In the genomic region with DNA sequence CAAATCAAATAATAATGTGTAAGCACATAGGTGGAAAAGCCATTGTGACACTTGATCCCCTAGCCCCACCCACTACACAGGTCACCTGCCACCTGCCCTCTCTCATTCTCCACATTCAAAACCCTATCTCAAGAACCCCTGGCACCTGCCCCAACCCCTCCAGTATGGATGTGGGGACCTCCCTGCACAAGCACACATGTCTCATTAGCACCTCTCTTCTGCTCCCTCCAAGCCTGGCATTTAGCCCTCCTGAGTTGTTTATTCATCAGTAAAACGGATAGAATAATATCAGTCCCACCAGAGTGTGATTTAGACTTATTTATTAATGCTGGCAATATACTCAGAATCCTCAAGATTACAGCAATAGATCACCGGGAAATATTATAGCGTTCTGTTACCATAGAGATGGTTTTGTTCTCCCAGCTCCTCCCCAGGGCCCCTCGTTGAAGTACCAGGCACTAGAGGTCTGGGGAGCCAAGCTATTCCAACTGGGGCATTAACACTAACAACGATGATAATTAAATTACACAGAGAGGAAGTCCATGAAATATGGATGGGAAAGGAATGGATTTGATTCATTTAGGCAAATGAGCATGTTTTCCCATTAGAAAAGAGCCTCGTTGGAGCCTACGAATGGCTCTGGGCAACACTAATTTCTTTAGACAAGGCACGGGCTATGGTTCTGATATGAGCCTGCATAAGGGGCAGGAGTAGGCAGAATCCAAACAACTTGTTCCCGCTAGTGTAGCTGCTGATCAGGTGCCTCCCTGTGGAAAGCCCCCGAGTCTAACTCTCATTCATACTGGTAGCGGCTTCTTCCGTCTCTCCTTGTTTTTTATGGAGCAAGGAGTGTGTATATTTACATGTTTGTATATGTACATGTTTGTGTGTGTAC, we compare ENCODE assay signal across 19 mouse cellular contexts.
DNase-seq lines count a peak whose midpoint lies in the region; ATAC-seq lines count a peak whose summit lies in the region.
"Had no signal": no experiment of that assay in that cellular context is flagged by ENCODE, and none has a peak within 500 bp of the region (broad histone marks: within the 10 kb centered on the region; RNA-seq: fewer than 3 reads in every experiment).

No protein-coding gene starts in this region.

- H3K9me3 ChIP-seq in midbrain, embryonic 12.5 days, result no peaks in the 10 kb centered on the region
- H3K9me3 ChIP-seq in midbrain, embryonic 11.5 days (ENCODE audit: control insufficient read depth, low read length), result no peaks in the 10 kb centered on the region
- no peaks in the 10 kb centered on the region for H3K9me3 ChIP-seq in forebrain, embryonic 16.5 days (ENCODE audit: control insufficient read depth, low read length)
- H3K9me3 ChIP-seq in midbrain, embryonic 15.5 days, result no peaks in the 10 kb centered on the region
- H3K9me3 ChIP-seq: limb, embryonic 12.5 days; liver, embryonic 13.5 days had no signal

- H3K4me1 ChIP-seq in midbrain, embryonic 12.5 days, result no peaks in the 10 kb centered on the region
- no peaks in the 10 kb centered on the region for H3K4me1 ChIP-seq in midbrain, embryonic 11.5 days (ENCODE audit: control insufficient read depth, insufficient read depth, low read length)
- H3K4me1 ChIP-seq in forebrain, embryonic 16.5 days (replicated peaks; ENCODE audit: control insufficient read depth, insufficient read depth, low read length), result peaks cover 6% of the 10 kb centered on the region
- H3K4me1 ChIP-seq in midbrain, embryonic 15.5 days, result peaks cover 9% of the 10 kb centered on the region
- H3K4me1 ChIP-seq: limb, embryonic 12.5 days had no signal

- H3K36me3 ChIP-seq in midbrain, embryonic 12.5 days, result no peaks in the 10 kb centered on the region
- H3K36me3 ChIP-seq in midbrain, embryonic 11.5 days (ENCODE audit: control insufficient read depth, insufficient read depth, low read length), result no peaks in the 10 kb centered on the region
- no peaks in the 10 kb centered on the region for H3K36me3 ChIP-seq in forebrain, embryonic 16.5 days (ENCODE audit: control insufficient read depth, insufficient read depth)
- H3K36me3 ChIP-seq in midbrain, embryonic 15.5 days (replicated peaks), result no peaks in the 10 kb centered on the region
- H3K36me3 ChIP-seq: heart, embryonic 13.5 days; limb, embryonic 12.5 days; liver, embryonic 13.5 days had no signal

- no peak overlapping the region for H3K27ac ChIP-seq in midbrain, embryonic 12.5 days (replicated peaks)
- H3K27ac ChIP-seq in midbrain, embryonic 11.5 days (ENCODE audit: low read depth, low read length), result no peak overlapping the region
- no peak overlapping the region for H3K27ac ChIP-seq in forebrain, embryonic 16.5 days (ENCODE audit: low read length)
- H3K27ac ChIP-seq in midbrain, embryonic 15.5 days, result peak overlapping the region; percentile 25; the same call in 1 of the 2 replicates
- H3K27ac ChIP-seq: heart, embryonic 13.5 days; limb, embryonic 12.5 days; liver, embryonic 13.5 days had no signal

- no peaks in the 10 kb centered on the region for H3K27me3 ChIP-seq in midbrain, embryonic 12.5 days
- no peaks in the 10 kb centered on the region for H3K27me3 ChIP-seq in midbrain, embryonic 11.5 days (ENCODE audit: control insufficient read depth, insufficient read depth, low read length)
- no peaks in the 10 kb centered on the region for H3K27me3 ChIP-seq in forebrain, embryonic 16.5 days (replicated peaks; ENCODE audit: control insufficient read depth, insufficient read depth, low read length)
- H3K27me3 ChIP-seq in midbrain, embryonic 15.5 days (replicated peaks), result no peaks in the 10 kb centered on the region
- H3K27me3 ChIP-seq: heart, embryonic 13.5 days; limb, embryonic 12.5 days; liver, embryonic 13.5 days had no signal

- no peak overlapping the region for H3K4me3 ChIP-seq in midbrain, embryonic 12.5 days
- H3K4me3 ChIP-seq in midbrain, embryonic 11.5 days (ENCODE audit: low read depth, low read length), result no peak overlapping the region
- no peak overlapping the region for H3K4me3 ChIP-seq in forebrain, embryonic 16.5 days (replicated peaks; ENCODE audit: low read length)
- no peak overlapping the region for H3K4me3 ChIP-seq in midbrain, embryonic 15.5 days
- H3K4me3 ChIP-seq: erythroblast, embryonic 14.5 days; heart, embryonic 13.5 days; limb, embryonic 12.5 days; liver, embryonic 13.5 days; myocyte had no signal

- no peak overlapping the region for H3K9ac ChIP-seq in midbrain, embryonic 12.5 days (replicated peaks)
- H3K9ac ChIP-seq in midbrain, embryonic 11.5 days (ENCODE audit: low read length), result no peak overlapping the region
- H3K9ac ChIP-seq in forebrain, embryonic 16.5 days (replicated peaks; ENCODE audit: low read depth, low read length), result no peak overlapping the region
- no peak overlapping the region for H3K9ac ChIP-seq in midbrain, embryonic 15.5 days
- H3K9ac ChIP-seq: heart, embryonic 13.5 days; limb, embryonic 12.5 days; liver, embryonic 13.5 days had no signal

- ATAC-seq in midbrain, embryonic 12.5 days (ENCODE audit: low FRiP score, low read depth), result 0 out of 2 replicates have a peak, but pooled peaks have one; percentile 44
- no peak for ATAC-seq in midbrain, embryonic 11.5 days (ENCODE audit: low FRiP score)
- ATAC-seq in forebrain, embryonic 16.5 days, result peak; percentile 73
- ATAC-seq in midbrain, embryonic 15.5 days (replicated peaks), result peak; percentile 79

- no peak overlapping the region for H3K4me2 ChIP-seq in midbrain, embryonic 12.5 days (replicated peaks)
- H3K4me2 ChIP-seq in midbrain, embryonic 11.5 days, result no peak overlapping the region
- H3K4me2 ChIP-seq in forebrain, embryonic 16.5 days (ENCODE audit: low read length), result no peak overlapping the region
- no peak overlapping the region for H3K4me2 ChIP-seq in midbrain, embryonic 15.5 days
- H3K4me2 ChIP-seq: heart, embryonic 13.5 days; limb, embryonic 12.5 days; liver, embryonic 13.5 days had no signal

- DNase-seq in midbrain, embryonic 11.5 days (ENCODE audit: low spot score, missing footprints), result no peak
- peak; percentile 41 for DNase-seq in retina, postnatal 1 day
- DNase-seq in kidney, postnatal 4 days, result no peak
- DNase-seq in spleen, postnatal 36 days (ENCODE audit: low spot score in 2 of 2), result no peak
- DNase-seq: adrenal gland, postnatal 25 days; cerebellum, adult 8-10 months; heart, postnatal 36 days; kidney, adult 11 months; kidney, postnatal 14 days; liver, embryonic 13.5 days; right cerebral cortex, postnatal 4 days; thymus, adult 18-20 months had no signal

- WGBS in midbrain, embryonic 12.5 days, result 72% methylated on average over 12 of the region's 12 CpGs
- 86% methylated on average over 12 of the region's 12 CpGs for WGBS in midbrain, embryonic 11.5 days
- 45% methylated on average over 12 of the region's 12 CpGs for WGBS in forebrain, embryonic 16.5 days
- WGBS in midbrain, embryonic 15.5 days, result 37% methylated on average over 12 of the region's 12 CpGs
